Mouse (Mus musculus) adrenal gland, postnatal 10 days (tissue): ENCODE measurements at regions not wholly inside any gene's neighbourhood (a gene's known extent, or its start where the extent isn't known, plus 50 kb on each side); places are given as distances from the start of the nearest gene placed in this dataset. TPM values are rescaled to one million over a fixed set of nuclear protein-coding genes. Genes with fewer than 3 reads are reported as not detected.
"Not testable (repeated sequence)": the region's sequence is repeated elsewhere in the genome, so short reads cannot be mapped to it uniquely, and the experiment has no call there.

Experiments
- DNase-seq: peaks from one replicate; pipeline ENCODE4 v3.0.0; 2021; ENCODE audit warnings: mixed read lengths
- microRNA-seq: library from miRNA; unstranded; fragments of <30 nt; microRNA quantifications from one replicate; pipeline ENCODE4 v1.2.0, GENCODE M21; 2021

GRCm38 (mm10) chr10:85242701-85243100, 57.8 kb upstream of the Cry1 start:
- DNase-seq, result no peak

- DNase-seq, result no peak
These were observed 58.7 kb upstream of the Cry1 start for GRCm38 (mm10) chr10:85243556-85243955.

- DNase-seq, result no peak
These were observed 80.9 kb upstream of the Cry1 start for GRCm38 (mm10) chr10:85265746-85266145.

GRCm38 (mm10) chr10:85266148-85266547, 81.3 kb upstream of the Cry1 start:
- DNase-seq, result no peak

- DNase-seq, result no peak
These were observed 81.9 kb upstream of the Cry1 start for GRCm38 (mm10) chr10:85266796-85267195.

- no peak for DNase-seq
These were observed 85.3 kb upstream of the Cry1 start for GRCm38 (mm10) chr10:85270209-85270608.

GRCm38 (mm10) chr10:85276793-85277192, 91.9 kb upstream of the Cry1 start:
- DNase-seq, result no peak

- DNase-seq, result no peak
These were observed 94.7 kb upstream of the Btbd11 start for GRCm38 (mm10) chr10:85291733-85292476.

- DNase-seq, result no peak
These were observed 94.1 kb upstream of the Btbd11 start for GRCm38 (mm10) chr10:85292477-85292855.

- DNase-seq, result no peak
These were observed 93.4 kb upstream of the Btbd11 start for GRCm38 (mm10) chr10:85293071-85293783.

GRCm38 (mm10) chr10:85295133-85295887, 91.3 kb upstream of the Btbd11 start:
- DNase-seq, result no peak

GRCm38 (mm10) chr10:85311781-85312180, 74.8 kb upstream of the Btbd11 start:
- no peak for DNase-seq

GRCm38 (mm10) chr10:85313331-85313730, 73.3 kb upstream of the Btbd11 start:
- DNase-seq, result not testable (repeated sequence)

- peak; percentile 15 for DNase-seq
These were observed 65.6 kb upstream of the Btbd11 start for GRCm38 (mm10) chr10:85320971-85321370.

GRCm38 (mm10) chr10:85322280-85322679, 64.3 kb upstream of the Btbd11 start:
- no peak for DNase-seq

- DNase-seq, result no peak
These were observed 57.2 kb upstream of the Btbd11 start for GRCm38 (mm10) chr10:85329382-85329781.

GRCm38 (mm10) chr10:85330938-85331691, 55.5 kb upstream of the Btbd11 start:
- peak; percentile 46 for DNase-seq

Small RNAs in the stretch of these regions (microRNA-seq; reads per million reads assigned to microRNA genes)
- gene Gm27392, result not detected
